Mouse (Mus musculus): ENCODE measurements around the gene Gm44503.

Gm44503 gene

GRCm38 (mm10) chr9:73025818-73026636 is 67.4 kb downstream of the Gm44503 start:
- no peak for DNase-seq (ENCODE audit: extremely low read depth, low read depth)

GRCm38 (mm10) chr9:73030443-73030842 is 71.8 kb downstream of the Gm44503 start:
- no peak for DNase-seq (ENCODE audit: extremely low read depth, low read depth)

GRCm38 (mm10) chr9:73031421-73031820 is 72.8 kb downstream of the Gm44503 start:
- DNase-seq (ENCODE audit: extremely low read depth, low read depth) = no peak

GRCm38 (mm10) chr9:73033406-73033805 is 74.8 kb downstream of the Gm44503 start:
- no peak for DNase-seq (ENCODE audit: extremely low read depth, low read depth)

GRCm38 (mm10) chr9:73039222-73039945 is 80.7 kb downstream of the Gm44503 start:
- DNase-seq (ENCODE audit: extremely low read depth, low read depth) = peak; percentile 71

- DNase-seq (ENCODE audit: extremely low read depth, low read depth) = no peak
Observed at GRCm38 (mm10) chr9:73040080-73040479, 81.4 kb downstream of the Gm44503 start, which contains the start of gene Pigb. Pigb (minus strand) TSS chr9:73040378.

GRCm38 (mm10) chr9:73044146-73045079 is 85.8 kb downstream of the Gm44503 start, which contains the start of gene Rab27a:
Rab27a (plus strand) TSS chr9:73044854.
- peak; percentile 76 for DNase-seq (ENCODE audit: extremely low read depth, low read depth)

- no peak for DNase-seq (ENCODE audit: extremely low read depth, low read depth)
Observed at GRCm38 (mm10) chr9:73045204-73045603, 86.6 kb downstream of the Gm44503 start.

GRCm38 (mm10) chr9:73045711-73046110 is 87.1 kb downstream of the Gm44503 start:
- DNase-seq (ENCODE audit: extremely low read depth, low read depth) = no peak

GRCm38 (mm10) chr9:73047906-73048305 is 89.3 kb downstream of the Gm44503 start:
- no peak for DNase-seq (ENCODE audit: extremely low read depth, low read depth)

- no peak for DNase-seq (ENCODE audit: extremely low read depth, low read depth)
Observed at GRCm38 (mm10) chr9:73048927-73049326, 90.3 kb downstream of the Gm44503 start.

GRCm38 (mm10) chr9:73049833-73050232 is 91.2 kb downstream of the Gm44503 start:
- no peak for DNase-seq (ENCODE audit: extremely low read depth, low read depth)

- DNase-seq (ENCODE audit: extremely low read depth, low read depth) = no peak
Observed at GRCm38 (mm10) chr9:73050606-73051005, 92.0 kb downstream of the Gm44503 start.

GRCm38 (mm10) chr9:73055441-73055911 is 96.8 kb downstream of the Gm44503 start:
- no peak for DNase-seq (ENCODE audit: extremely low read depth, low read depth)

- DNase-seq (ENCODE audit: extremely low read depth, low read depth) = no peak
Observed at GRCm38 (mm10) chr9:73059224-73059623, 100.6 kb downstream of the Gm44503 start.

GRCm38 (mm10) chr9:73063621-73064290 is 105.1 kb downstream of the Gm44503 start:
- no peak for DNase-seq (ENCODE audit: extremely low read depth, low read depth)
